Mouse (Mus musculus) forebrain, embryonic 14.5 days (tissue): Measurements from ENCODE around the gene Npas3. TPM values are rescaled to one million over a fixed set of nuclear protein-coding genes. Genes with fewer than 3 reads are reported as not detected.

Experiments
- ATAC-seq: fragments of 200-750 bp; cut with Nextera tagmentation; 2 replicates; pipeline ENCODE4 v1.8.0; 2017; ENCODE audit warnings: mild to moderate bottlenecking, moderate library complexity
- DNase-seq: peaks from one replicate; pipeline ENCODE4 v3.0.0-alpha.2; 2015; ENCODE audit warnings: low spot score
- H3K27ac ChIP-seq: fragments of 300-500 bp; sonication (generic); 2 replicates; pipeline ENCODE4 v1.5.1; 2014; ENCODE audit warnings: low read depth, mild to moderate bottlenecking, control low read depth, low read length, moderate library complexity
- H3K27me3 ChIP-seq: fragments of 300-500 bp; sonication (generic); replicated peaks from 2 replicates; pipeline ENCODE4 v1.6.1; 2014; ENCODE audit warnings: low read length, control low read depth, mixed read lengths; ENCODE audit not compliant: control insufficient read depth, insufficient read depth
- H3K36me3 ChIP-seq: fragments of 300-500 bp; sonication (generic); 2 replicates; pipeline ENCODE4 v1.6.1; 2014; ENCODE audit warnings: low read length, control low read depth; ENCODE audit not compliant: control insufficient read depth, insufficient read depth
- H3K4me1 ChIP-seq: fragments of 300-500 bp; sonication (generic); 2 replicates; pipeline ENCODE4 v1.6.1; 2014; ENCODE audit warnings: antibody characterized with exemption, low read length, control low read depth; ENCODE audit not compliant: control insufficient read depth, insufficient read depth
- H3K4me2 ChIP-seq: fragments of 300-500 bp; sonication (generic); 2 replicates; pipeline ENCODE4 v1.6.1; 2014; ENCODE audit warnings: mild to moderate bottlenecking, control low read depth, low read length
- H3K4me3 ChIP-seq: fragments of 300-500 bp; sonication (generic); 2 replicates; pipeline ENCODE4 v1.5.1; 2014; ENCODE audit warnings: low read depth, low read length, control low read depth
- H3K9ac ChIP-seq: fragments of 300-500 bp; sonication (generic); 2 replicates; pipeline ENCODE4 v1.6.1; 2014; ENCODE audit warnings: mild to moderate bottlenecking, low read length, control low read depth, moderate library complexity
- H3K9me3 ChIP-seq: fragments of 300-500 bp; sonication (generic); replicated peaks from 2 replicates; pipeline ENCODE4 v1.6.1; 2016; ENCODE audit warnings: low read length, control low read depth, mixed read lengths; ENCODE audit not compliant: control insufficient read depth
- WGBS: fragments of 180-500 bp; shearing (Covaris S2); extraction: QIAGEN DNeasy Blood & Tissue Kit; methylation state at CpG from one replicate; pipeline ENCODE4 v1.1.7; 2014; 5-methylcytosine and 5-hydroxymethylcytosine counted together
- polyA plus RNA-seq: library from polyadenylated mRNA; unstranded; fragments of >200 nt; fragmentation: Nextera tagmentation; extraction: Ambion mirVana; gene quantifications from 2 replicates; pipeline ENCODE4 v1.2.1, GENCODE M21; 2014

The Npas3 gene
- 11.9 and 12.9 TPM in 2 replicates for polyA plus RNA-seq

- Histone ChIP-seq H3K27me3 (no peaks in the 10 kb centered on the region), H3K4me1 (peaks cover 15% of the 10 kb centered on the region), H3K4me2 (peak within 1 kb of the TSS; percentile 80), H3K9ac (peak within 1 kb of the TSS; percentile 91), H3K4me3 (peak within 1 kb of the TSS; percentile 85), H3K36me3 (no peaks in the 10 kb centered on the region), H3K9me3 (no peaks in the 10 kb centered on the region), H3K27ac (peak within 1 kb of the TSS; percentile 94)
- DNase-seq (peak; percentile 87), ATAC-seq (peak; percentile 79)
- under 1% methylated on average over 46 of the region's 62 CpGs for WGBS
These were observed at the start of gene Npas3 for GRCm38 (mm10) chr12:53248101-53248727. Gene Npas3, plus strand, starts transcription at chr12:53248677.

GRCm38 (mm10) chr12:53217141-53217540, 31.3 kb upstream of the Npas3 start:
- Histone ChIP-seq H3K9me3 (no peaks in the 10 kb centered on the region), H3K36me3 (no peaks in the 10 kb centered on the region), H3K9ac (no peak overlapping the region), H3K4me1 (no peaks in the 10 kb centered on the region), H3K27me3 (no peaks in the 10 kb centered on the region), H3K4me3 (no peak overlapping the region), H3K27ac (no peak overlapping the region), H3K4me2 (no peak overlapping the region)
- ATAC-seq, result no peak
- 93% methylated on average over 15 of the region's 15 CpGs for WGBS
- DNase-seq, result no peak

DNA sequence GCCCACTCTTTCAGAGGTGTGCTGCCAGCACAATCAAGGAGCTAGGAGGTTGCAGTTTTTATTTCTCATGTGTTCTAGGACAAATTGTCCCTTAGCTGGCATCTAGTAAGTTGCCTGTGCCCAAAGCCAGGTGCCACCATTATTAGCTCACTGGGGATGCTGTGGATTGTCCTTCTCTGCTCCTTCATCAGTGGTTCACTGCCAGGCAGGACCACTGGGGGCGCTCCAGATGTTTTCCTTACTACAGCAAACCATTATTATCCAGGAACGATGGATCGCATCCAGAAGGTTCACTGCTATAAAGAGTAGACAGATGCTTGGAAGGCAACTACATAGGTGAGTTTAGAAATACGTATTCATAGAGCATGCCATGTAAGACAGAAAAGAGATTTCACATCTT, 25.7 kb upstream of the Npas3 start:
- DNase-seq (no peak), ATAC-seq (no peak)
- Histone ChIP-seq H3K27ac (no peak overlapping the region), H3K27me3 (no peaks in the 10 kb centered on the region), H3K4me2 (no peak overlapping the region), H3K36me3 (no peaks in the 10 kb centered on the region), H3K4me3 (no peak overlapping the region), H3K9ac (no peak overlapping the region), H3K4me1 (no peaks in the 10 kb centered on the region), H3K9me3 (no peaks in the 10 kb centered on the region)
- 68% methylated on average over 4 of the region's 4 CpGs for WGBS

- ATAC-seq, result no peak
- no peak overlapping the region for H3K4me3 ChIP-seq
- 58% methylated on average over 4 of the region's 4 CpGs for WGBS
- H3K36me3 ChIP-seq, result no peaks in the 10 kb centered on the region
- H3K4me2 ChIP-seq, result no peak overlapping the region
- H3K4me1 ChIP-seq, result no peaks in the 10 kb centered on the region
- H3K9me3 ChIP-seq, result no peaks in the 10 kb centered on the region
- no peak for DNase-seq
- no peak overlapping the region for H3K27ac ChIP-seq
- no peaks in the 10 kb centered on the region for H3K27me3 ChIP-seq
- no peak overlapping the region for H3K9ac ChIP-seq
These were observed 21.1 kb upstream of the Npas3 start for GRCm38 (mm10) chr12:53227356-53227755.

- Histone ChIP-seq H3K27me3 (no peaks in the 10 kb centered on the region), H3K4me2 (no peak overlapping the region), H3K36me3 (no peaks in the 10 kb centered on the region), H3K4me3 (no peak overlapping the region), H3K9me3 (no peaks in the 10 kb centered on the region), H3K9ac (no peak overlapping the region), H3K27ac (no peak overlapping the region), H3K4me1 (no peaks in the 10 kb centered on the region)
- DNase-seq (no peak), ATAC-seq (no peak)
- 80% methylated on average over 2 of the region's 2 CpGs for WGBS
These were observed 19.1 kb upstream of the Npas3 start for GRCm38 (mm10) chr12:53229419-53229818.

DNA sequence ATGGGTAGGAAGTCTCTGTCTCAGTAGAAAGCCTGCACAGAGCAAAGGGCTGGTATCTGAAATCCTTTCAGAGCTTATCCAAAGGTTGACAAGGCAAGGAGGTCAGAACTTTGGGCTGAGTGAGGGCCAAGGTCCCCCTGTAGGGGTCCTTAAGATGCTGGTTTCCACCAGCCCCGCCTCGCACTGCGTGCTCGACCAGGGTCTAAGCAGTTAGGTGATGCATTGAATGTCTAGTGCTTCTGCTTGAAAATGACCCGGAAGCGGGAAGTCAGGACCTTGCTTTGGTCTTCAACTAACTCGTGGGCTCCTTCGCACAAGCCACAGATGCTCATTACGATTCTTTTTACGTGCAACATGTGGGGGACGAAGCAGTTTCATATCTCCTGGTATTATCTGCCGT, 2.3 kb upstream of the Npas3 start:
- Histone ChIP-seq H3K27ac (no peak overlapping the region), H3K27me3 (no peaks in the 10 kb centered on the region), H3K4me2 (peak overlapping the region; percentile 80), H3K9me3 (no peaks in the 10 kb centered on the region), H3K36me3 (no peaks in the 10 kb centered on the region), H3K4me1 (peaks cover 10% of the 10 kb centered on the region), H3K9ac (peak overlapping the region; percentile 91), H3K4me3 (peak overlapping the region; percentile 85)
- WGBS, result 9% methylated on average over 12 of the region's 12 CpGs
- DNase-seq (no peak), ATAC-seq (no peak)

DNA sequence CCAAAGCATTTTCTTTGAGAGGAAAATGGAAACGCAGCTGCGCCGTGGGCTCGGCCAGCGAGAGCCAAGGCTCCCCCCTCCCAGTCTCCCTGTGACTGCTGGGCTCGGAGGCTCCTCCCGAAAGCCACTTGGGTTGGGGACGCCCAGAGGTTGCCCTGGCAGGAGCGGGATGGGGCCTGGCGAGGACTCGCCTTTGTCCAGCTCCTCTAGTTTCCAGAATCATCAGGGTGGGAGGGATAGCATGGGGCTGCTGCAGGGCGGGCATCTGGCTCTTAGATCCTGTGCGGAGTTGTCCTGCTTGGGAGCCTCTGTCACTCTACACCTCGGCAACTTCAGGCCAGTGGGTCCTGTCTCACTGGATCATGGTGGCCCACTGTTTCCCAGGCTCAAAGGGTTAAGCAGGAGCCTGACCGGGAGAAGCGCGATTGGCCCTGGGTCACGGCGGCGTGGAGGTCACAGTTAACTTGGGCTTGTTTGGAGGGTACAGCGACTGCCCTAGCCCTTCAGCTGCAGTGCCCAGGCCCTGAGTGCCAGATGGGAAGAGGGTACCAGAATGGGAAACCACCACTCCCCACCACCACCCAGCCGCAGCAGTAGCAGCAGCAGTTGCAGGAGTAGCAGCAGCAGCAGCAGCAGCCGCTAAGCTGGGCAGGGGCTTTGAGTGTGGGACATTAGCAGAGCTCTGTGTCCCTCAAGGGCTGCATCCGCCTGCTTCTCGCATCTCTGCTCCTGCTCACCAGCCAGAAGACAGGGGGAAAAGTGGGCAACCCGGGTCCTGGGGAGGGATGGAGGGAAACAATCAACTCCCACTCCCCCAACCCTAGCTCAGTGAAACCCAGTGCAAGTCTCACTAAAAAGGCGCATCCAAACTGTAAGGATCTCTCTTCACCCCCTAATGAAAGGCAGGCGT, 1.6 kb upstream of the Npas3 start:
- Histone ChIP-seq H3K36me3 (no peaks in the 10 kb centered on the region), H3K9ac (peak overlapping the region; percentile 91), H3K4me2 (peak overlapping the region; percentile 80), H3K4me1 (peaks cover 15% of the 10 kb centered on the region), H3K9me3 (no peaks in the 10 kb centered on the region), H3K27me3 (no peaks in the 10 kb centered on the region), H3K4me3 (peak overlapping the region; percentile 85), H3K27ac (peak overlapping the region; percentile 94)
- DNase-seq (peak; percentile 62), ATAC-seq (peak; percentile 33)
- 1% methylated on average over 28 of the region's 28 CpGs for WGBS

DNA sequence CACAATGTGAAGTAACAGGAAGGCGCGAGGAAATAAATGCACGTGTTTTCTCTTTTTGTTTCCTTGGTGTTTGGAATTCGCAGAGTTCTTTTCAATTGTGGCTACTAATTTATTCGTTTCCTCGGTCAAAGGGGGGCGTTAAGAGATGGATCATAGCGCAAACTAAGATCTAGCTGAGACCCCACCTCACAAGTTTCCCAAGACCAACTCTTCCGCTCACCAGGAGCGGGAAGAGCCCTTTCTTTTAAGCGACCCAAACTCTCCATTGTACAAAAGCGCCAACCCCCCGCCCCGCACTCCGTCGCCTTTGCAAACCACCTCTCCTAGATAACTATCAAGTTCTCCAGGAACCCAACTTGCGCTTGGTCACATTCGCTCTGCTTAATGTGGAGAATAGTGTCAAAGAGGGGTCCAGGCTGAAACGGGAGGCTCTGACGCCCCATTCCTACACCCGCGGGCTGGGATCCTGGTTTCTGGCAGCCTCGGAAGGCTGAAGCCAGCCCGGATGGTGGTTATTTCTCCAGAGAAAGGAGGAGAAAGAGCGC, 914 bp upstream of the Npas3 start:
- Histone ChIP-seq H3K9ac (peak overlapping the region; percentile 91), H3K27me3 (no peaks in the 10 kb centered on the region), H3K4me1 (peaks cover 15% of the 10 kb centered on the region), H3K9me3 (no peaks in the 10 kb centered on the region), H3K36me3 (no peaks in the 10 kb centered on the region), H3K27ac (peak overlapping the region; percentile 94), H3K4me3 (peak overlapping the region; percentile 85), H3K4me2 (peak overlapping the region; percentile 80)
- peak; percentile 58 for DNase-seq
- ATAC-seq, result peak; percentile 7; the same call in 1 of the 2 replicates
- under 1% methylated on average over 24 of the region's 25 CpGs for WGBS
